ENCODE assay signal across 20 mouse cellular contexts in genomic region chr15:83636759-83637158, GRCm38 (mm10).
"Had no signal": no experiment of that assay in that cellular context is flagged by ENCODE, and none has a peak within 500 bp of the region (broad histone marks: within the 10 kb centered on the region; RNA-seq: fewer than 3 reads in every experiment).

No protein-coding gene starts in this region.

- H3K9ac ChIP-seq: lung, embryonic 15.5 days; midbrain, embryonic 13.5 days; midbrain, embryonic 15.5 days; neural tube, embryonic 13.5 days; neural tube, embryonic 15.5 days had no signal

- ATAC-seq: lung, postnatal 0 days; midbrain, embryonic 13.5 days; midbrain, embryonic 15.5 days had no signal

- H3K36me3 ChIP-seq: lung, embryonic 15.5 days; midbrain, embryonic 15.5 days; neural tube, embryonic 15.5 days had no signal

- H3K4me2 ChIP-seq: lung, embryonic 15.5 days; midbrain, embryonic 11.5 days; midbrain, embryonic 13.5 days; midbrain, embryonic 15.5 days; neural tube, embryonic 13.5 days; neural tube, embryonic 15.5 days had no signal

- H3K9me3 ChIP-seq: lung, embryonic 15.5 days; midbrain, embryonic 13.5 days; midbrain, embryonic 15.5 days; neural tube, embryonic 13.5 days; neural tube, embryonic 15.5 days had no signal

- H3K27me3 ChIP-seq: midbrain, embryonic 13.5 days; midbrain, embryonic 15.5 days; neural tube, embryonic 13.5 days; neural tube, embryonic 15.5 days had no signal

- H3K4me3 ChIP-seq: lung, embryonic 15.5 days; megakaryocyte, embryonic 14.5 days; midbrain, embryonic 13.5 days; midbrain, embryonic 15.5 days; neural tube, embryonic 13.5 days; neural tube, embryonic 15.5 days had no signal

- H3K4me1 ChIP-seq: midbrain, embryonic 13.5 days; midbrain, embryonic 15.5 days; neural tube, embryonic 15.5 days had no signal

- DNase-seq: lung, adult 2 months; lung, postnatal 14 days; lung, postnatal 36 days; retina, postnatal 1 day; right cerebral cortex, adult 18-20 months; right cerebral cortex, postnatal 25 days; right cerebral cortex, postnatal 4 days; spleen, adult 18-20 months; thymus, adult 18-20 months; thymus, postnatal 14 days; thymus, postnatal 36 days had no signal

- H3K27ac ChIP-seq: lung, embryonic 15.5 days; macrophage; midbrain, embryonic 13.5 days; midbrain, embryonic 15.5 days; neural tube, embryonic 13.5 days; neural tube, embryonic 15.5 days had no signal
